Mouse (Mus musculus) G1E (cell line): ENCODE data around the gene Pak4.

Experiments used
- CTCF ChIP-seq: IDR thresholded peaks from 2 replicates; pipeline ENCODE4 v1.5.1; 2012; ENCODE audit warnings: low read depth, low read length, inconsistent platforms, mixed read lengths
- GATA1 ChIP-seq: IDR thresholded peaks from 2 replicates; pipeline ENCODE4 v1.6.1; 2012; ENCODE audit warnings: borderline replicate concordance, low read length, inconsistent platforms, mixed read lengths
- GATA2 ChIP-seq: IDR thresholded peaks from 2 replicates; pipeline ENCODE4 v1.6.1; 2012; ENCODE audit warnings: low read depth, low read length, inconsistent platforms, borderline replicate concordance
- POLR2AphosphoS5 ChIP-seq: IDR thresholded peaks from 2 replicates; pipeline ENCODE4 v1.6.1; 2012; ENCODE audit warnings: low read depth, low read length, inconsistent platforms; ENCODE audit not compliant: insufficient replicate concordance
- TAL1 ChIP-seq: conservative IDR thresholded peaks from 2 replicates; pipeline ENCODE4 v1.6.1; 2012; ENCODE audit warnings: low read depth, low read length, inconsistent platforms, mixed read lengths

DNA sequence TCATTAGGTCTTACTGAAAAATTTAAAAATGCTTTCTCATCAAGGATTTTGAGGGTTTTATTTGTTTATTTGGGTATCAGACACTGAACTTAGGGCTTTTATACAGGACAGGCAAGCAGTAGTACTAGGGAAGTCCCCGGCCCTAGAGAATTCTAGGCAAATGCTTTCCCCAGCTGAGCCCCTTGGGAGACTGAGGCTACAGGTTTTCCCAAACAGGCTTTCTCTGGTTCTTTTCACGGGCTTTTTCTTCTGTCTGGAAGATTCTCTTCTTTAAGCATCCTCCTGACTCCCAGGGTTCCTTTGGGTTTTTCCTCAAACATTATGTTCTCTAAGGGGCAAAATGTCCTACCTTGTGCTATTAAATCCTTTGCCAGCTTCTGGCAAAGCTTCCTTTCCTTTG, 966 bp upstream of the Pak4 start:
- TF ChIP-seq CTCF (no peak), GATA1 (no peak), POLR2AphosphoS5 (no peak), GATA2 (no peak), TAL1 (no peak)
